Mouse (Mus musculus) C2C12 (cell line): ENCODE data around the gene Pard6b.

Experiments used
- CTCF ChIP-seq: IDR thresholded peaks from one replicate; pipeline ENCODE4 v1.5.1; 2011; ENCODE audit not compliant: control insufficient read depth, insufficient read depth, insufficient read length
- FOSL1 ChIP-seq: IDR thresholded peaks from one replicate; pipeline ENCODE4 v1.8.0; 2011; ENCODE audit warnings: mild to moderate bottlenecking, low read length; ENCODE audit not compliant: poor library complexity, insufficient read depth, severe bottlenecking

GRCm38 (mm10) chr2:168085621-168086265, 4.9 kb downstream of the Pard6b start:
- TF ChIP-seq FOSL1 (no peak), CTCF (no peak)
